Mouse (Mus musculus): ENCODE results near the gene Tmem126a.

The Tmem126a gene

GRCm38 (mm10) chr7:90409934-90410333 lies 47.1 kb downstream of the Tmem126a start:
- DNase-seq (ENCODE audit: extremely low spot score, low read depth, low spot score), result peak; percentile 71

Data from hindlimb bud, embryonic 11.5 days (tissue).